Comparison of ENCODE assay signal across 22 mouse cellular contexts in genomic region chr15:67373599-67373998, GRCm38 (mm10).
"Had no signal": no experiment of that assay in that cellular context is flagged by ENCODE, and none has a peak within 500 bp of the region (broad histone marks: within the 10 kb centered on the region; RNA-seq: fewer than 3 reads in every experiment).

No protein-coding gene starts in this region.

- H3K36me3 ChIP-seq: heart, embryonic 10.5 days; heart, embryonic 12.5 days; hindbrain, embryonic 10.5 days; hindbrain, embryonic 12.5 days; intestine, embryonic 15.5 days; limb, embryonic 13.5 days; limb, embryonic 15.5 days; liver, embryonic 12.5 days had no signal

- H3K4me1 ChIP-seq: heart, embryonic 10.5 days; heart, embryonic 12.5 days; hindbrain, embryonic 10.5 days; hindbrain, embryonic 12.5 days; intestine, embryonic 15.5 days; limb, embryonic 15.5 days; liver, embryonic 12.5 days had no signal

- H3K4me2 ChIP-seq: heart, embryonic 12.5 days; hindbrain, embryonic 12.5 days; hindbrain, embryonic 14.5 days; intestine, embryonic 15.5 days; limb, embryonic 13.5 days; limb, embryonic 15.5 days; liver, embryonic 12.5 days had no signal

- ATAC-seq: inflammation-experienced regulatory T-cells, adult 6 months; intestine, embryonic 15.5 days; intestine, postnatal 0 days; liver, embryonic 12.5 days had no signal

- H3K27ac ChIP-seq: gastrocnemius, adult 2 months; heart, embryonic 10.5 days; hindbrain, embryonic 10.5 days; hindbrain, embryonic 12.5 days; hindbrain, embryonic 14.5 days; intestine, embryonic 15.5 days; layer of hippocampus, adult 2 months; left cerebral cortex, adult 2 months; limb, embryonic 13.5 days; limb, embryonic 15.5 days; liver, embryonic 12.5 days had no signal

- H3K4me3 ChIP-seq: gastrocnemius, adult 2 months; heart, embryonic 10.5 days; heart, embryonic 12.5 days; hindbrain, embryonic 10.5 days; hindbrain, embryonic 12.5 days; intestine, embryonic 15.5 days; layer of hippocampus, adult 2 months; left cerebral cortex, adult 2 months; limb, embryonic 13.5 days; limb, embryonic 15.5 days; liver, embryonic 12.5 days had no signal

- H3K9ac ChIP-seq: heart, embryonic 12.5 days; hindbrain, embryonic 12.5 days; hindbrain, embryonic 14.5 days; intestine, embryonic 15.5 days; limb, embryonic 13.5 days; limb, embryonic 15.5 days; liver, embryonic 12.5 days had no signal

- DNase-seq: gastrocnemius, adult 2 months; gastrocnemius, postnatal 10 days; gastrocnemius, postnatal 25 days; heart, adult 18-20 months; heart, postnatal 10 days; heart, postnatal 4 days; kidney, adult 18-20 months; kidney, adult 8-10 months; kidney, postnatal 25 days had no signal

- H3K27me3 ChIP-seq: heart, embryonic 12.5 days; hindbrain, embryonic 12.5 days; intestine, embryonic 15.5 days; limb, embryonic 13.5 days; limb, embryonic 15.5 days; liver, embryonic 12.5 days had no signal

- H3K9me3 ChIP-seq: heart, embryonic 10.5 days; heart, embryonic 12.5 days; hindbrain, embryonic 10.5 days; hindbrain, embryonic 12.5 days; intestine, embryonic 15.5 days; limb, embryonic 13.5 days; limb, embryonic 15.5 days; liver, embryonic 12.5 days had no signal
